Mouse (Mus musculus): Measurements from ENCODE around the gene Cxxc4.
"Not testable (repeated sequence)": the region's sequence is repeated elsewhere in the genome, so short reads cannot be mapped to it uniquely, and the experiment has no call there.

Cxxc4 gene

GRCm38 (mm10) chr3:134236414-134237112, at the start of gene Cxxc4:
Gene Cxxc4, plus strand, starts transcription at chr3:134236484.
- peak in 1 of 2 experiments; percentile 64 for DNase-seq (ENCODE audit: low spot score in 2 of 2)

GRCm38 (mm10) chr3:134188979-134189946, 47.0 kb upstream of the Cxxc4 start:
- no peak for DNase-seq (ENCODE audit: low spot score in 2 of 2)

- peak in 1 of 2 experiments; percentile 25 for DNase-seq (ENCODE audit: low spot score in 2 of 2)
Observed at GRCm38 (mm10) chr3:134190046-134190445, 46.2 kb upstream of the Cxxc4 start.

- no peak for DNase-seq (ENCODE audit: low spot score in 2 of 2)
Observed at GRCm38 (mm10) chr3:134199892-134200291, 36.4 kb upstream of the Cxxc4 start.

GRCm38 (mm10) chr3:134206624-134207023, 29.7 kb upstream of the Cxxc4 start:
- DNase-seq (ENCODE audit: low spot score in 2 of 2) = no peak

GRCm38 (mm10) chr3:134210950-134211349, 25.3 kb upstream of the Cxxc4 start:
- DNase-seq (ENCODE audit: low spot score in 2 of 2) = no peak

- not testable (repeated sequence) for DNase-seq (ENCODE audit: low spot score in 2 of 2)
Observed at GRCm38 (mm10) chr3:134219881-134220280, 16.4 kb upstream of the Cxxc4 start.

GRCm38 (mm10) chr3:134221002-134221401, 15.3 kb upstream of the Cxxc4 start:
- DNase-seq (ENCODE audit: low spot score in 2 of 2) = no peak

GRCm38 (mm10) chr3:134222593-134222992, 13.7 kb upstream of the Cxxc4 start:
- DNase-seq (ENCODE audit: low spot score in 2 of 2) = no peak

GRCm38 (mm10) chr3:134223956-134224355, 12.3 kb upstream of the Cxxc4 start:
- DNase-seq (ENCODE audit: low spot score in 2 of 2) = no peak

- no peak for DNase-seq (ENCODE audit: low spot score in 2 of 2)
Observed at GRCm38 (mm10) chr3:134225928-134226327, 10.4 kb upstream of the Cxxc4 start.

- DNase-seq (ENCODE audit: low spot score in 2 of 2) = no peak
Observed at GRCm38 (mm10) chr3:134232753-134233152, 3.5 kb upstream of the Cxxc4 start.

GRCm38 (mm10) chr3:134235491-134236413, 532 bp upstream of the Cxxc4 start:
- DNase-seq (ENCODE audit: low spot score in 2 of 2) = peak; percentile 83 to 85

GRCm38 (mm10) chr3:134237113-134237805, 975 bp downstream of the Cxxc4 start:
- DNase-seq (ENCODE audit: low spot score in 2 of 2) = no peak

GRCm38 (mm10) chr3:134238621-134239310, 2.5 kb downstream of the Cxxc4 start:
- peak; percentile 32 to 39 for DNase-seq (ENCODE audit: low spot score in 2 of 2)

GRCm38 (mm10) chr3:134239321-134239970, 3.2 kb downstream of the Cxxc4 start:
- DNase-seq (ENCODE audit: low spot score in 2 of 2) = peak; percentile 82 to 84

- DNase-seq (ENCODE audit: low spot score in 2 of 2) = peak; percentile 88
Observed at GRCm38 (mm10) chr3:134239971-134240717, 3.9 kb downstream of the Cxxc4 start.

GRCm38 (mm10) chr3:134240718-134241025, 4.4 kb downstream of the Cxxc4 start:
- peak in 1 of 2 experiments; percentile 29 for DNase-seq (ENCODE audit: low spot score in 2 of 2)

- no peak for DNase-seq (ENCODE audit: low spot score in 2 of 2)
Observed at GRCm38 (mm10) chr3:134243168-134243849, 7.0 kb downstream of the Cxxc4 start.
